Comparison of ENCODE assay signal across 16 mouse cellular contexts in genomic region chr1:77531934-77532575, GRCm38 (mm10). TPM values are rescaled to one million over a fixed set of nuclear protein-coding genes. Genes with fewer than 3 reads are reported as not detected.
DNase-seq lines count a peak whose midpoint lies in the region; ATAC-seq and TF ChIP-seq lines count a peak whose summit lies in the region.
"Had no signal": no experiment of that assay in that cellular context is flagged by ENCODE, and none has a peak within 500 bp of the region (broad histone marks: within the 10 kb centered on the region; RNA-seq: fewer than 3 reads in every experiment).

No protein-coding gene starts in this region.

- H3K4me3 ChIP-seq in lung, adult 2 months (replicated peaks; ENCODE audit: extremely low read depth, low read depth, low read length) = no peak overlapping the region
- no peak overlapping the region for H3K4me3 ChIP-seq in forebrain, embryonic 15.5 days
- H3K4me3 ChIP-seq in midbrain, embryonic 15.5 days = no peak overlapping the region
- no peak overlapping the region for H3K4me3 ChIP-seq in embryonic facial prominence, embryonic 10.5 days
- H3K4me3 ChIP-seq: limb, embryonic 10.5 days had no signal

- ATAC-seq in forebrain, embryonic 15.5 days (replicated peaks) = peak; percentile 90
- peak; percentile 82 for ATAC-seq in midbrain, embryonic 15.5 days (replicated peaks)
- ATAC-seq: CD4-positive, CD25-positive, alpha-beta regulatory T cell, adult 4 months; Patski had no signal

- H3K4me2 ChIP-seq in forebrain, embryonic 15.5 days (replicated peaks) = peak overlapping the region; percentile 16; the same call in 1 of the 2 replicates
- no peak overlapping the region for H3K4me2 ChIP-seq in midbrain, embryonic 15.5 days
- H3K4me2 ChIP-seq: heart, embryonic 11.5 days had no signal

- no peak for TF ChIP-seq CTCF in lung, adult 2 months (IDR thresholded peaks at IDR 0.05; ENCODE audit: insufficient read depth, low read length)

- no peaks in the 10 kb centered on the region for H3K27me3 ChIP-seq in forebrain, embryonic 15.5 days
- H3K27me3 ChIP-seq in midbrain, embryonic 15.5 days (replicated peaks) = no peaks in the 10 kb centered on the region
- no peaks in the 10 kb centered on the region for H3K27me3 ChIP-seq in embryonic facial prominence, embryonic 10.5 days (replicated peaks; ENCODE audit: low read depth, poor library complexity, severe bottlenecking)
- H3K27me3 ChIP-seq: Patski had no signal

- DNase-seq in lung, adult 2 months = peak; percentile 18
- no peak for DNase-seq in lung, postnatal 14 days
- DNase-seq in brain, adult 2 months (ENCODE audit: low read depth, low spot score) = peak; percentile 46
- DNase-seq in adrenal gland, postnatal 4 days (ENCODE audit: low spot score in 2 of 2) = no peak
- DNase-seq in embryonic facial prominence, embryonic 10.5 days (ENCODE audit: low spot score) = no peak
- no peak for DNase-seq in heart, postnatal 25 days (ENCODE audit: low spot score)
- DNase-seq: adrenal gland, adult 8-10 months; embryo, embryonic 11 days; gastrocnemius, postnatal 14 days had no signal

- H3K36me3 ChIP-seq in forebrain, embryonic 15.5 days = no peaks in the 10 kb centered on the region
- H3K36me3 ChIP-seq in midbrain, embryonic 15.5 days (replicated peaks) = no peaks in the 10 kb centered on the region
- H3K36me3 ChIP-seq in embryonic facial prominence, embryonic 10.5 days (replicated peaks) = no peaks in the 10 kb centered on the region
- H3K36me3 ChIP-seq: limb, embryonic 10.5 days had no signal

- 48% methylated on average over 5 of the region's 5 CpGs for WGBS in lung, adult 2 months
- WGBS in forebrain, embryonic 15.5 days = 8% methylated on average over 5 of the region's 5 CpGs
- WGBS in midbrain, embryonic 15.5 days = 36% methylated on average over 5 of the region's 5 CpGs
- 50% methylated on average over 5 of the region's 5 CpGs for WGBS in embryonic facial prominence, embryonic 10.5 days

- H3K4me1 ChIP-seq in lung, adult 2 months (ENCODE audit: control insufficient read depth, insufficient read depth, low read length) = peaks cover 6% of the 10 kb centered on the region
- H3K4me1 ChIP-seq in forebrain, embryonic 15.5 days = peaks cover 19% of the 10 kb centered on the region
- H3K4me1 ChIP-seq in midbrain, embryonic 15.5 days = peaks cover 4% of the 10 kb centered on the region; the same call in 1 of the 2 replicates
- H3K4me1 ChIP-seq in embryonic facial prominence, embryonic 10.5 days = no peaks in the 10 kb centered on the region
- H3K4me1 ChIP-seq: limb, embryonic 10.5 days had no signal

- H3K9ac ChIP-seq in forebrain, embryonic 15.5 days (replicated peaks) = no peak overlapping the region
- H3K9ac ChIP-seq in midbrain, embryonic 15.5 days = no peak overlapping the region

- peak overlapping the region; percentile 61 for H3K27ac ChIP-seq in forebrain, embryonic 15.5 days (replicated peaks)
- peak overlapping the region; percentile 6; the same call in 1 of the 2 replicates for H3K27ac ChIP-seq in midbrain, embryonic 15.5 days
- no peak overlapping the region for H3K27ac ChIP-seq in embryonic facial prominence, embryonic 10.5 days (replicated peaks)
- H3K27ac ChIP-seq: kidney, postnatal 0 days; limb, embryonic 10.5 days had no signal

- no peaks in the 10 kb centered on the region for H3K9me3 ChIP-seq in forebrain, embryonic 15.5 days
- no peaks in the 10 kb centered on the region for H3K9me3 ChIP-seq in midbrain, embryonic 15.5 days
- no peaks in the 10 kb centered on the region for H3K9me3 ChIP-seq in embryonic facial prominence, embryonic 10.5 days
- H3K9me3 ChIP-seq: limb, embryonic 10.5 days had no signal

- TF ChIP-seq POLR2A in lung, adult 2 months (IDR thresholded peaks at IDR 0.05; ENCODE audit: borderline replicate concordance, extremely low read depth, low read depth, low read length) = no peak

- intact Hi-C loops in heart, postnatal 25 days (cut with DNase I) = no loop called here

RNA-seq across cellular contexts. Expression of gene Epha4, which starts 17.2 kb away (rescaled TPM):
- 8.3 and 20.6 TPM in 2 replicates for polyA plus RNA-seq in lung, adult 2 months (2012; rRNA removed)
- 93.3 and 95.7 TPM in 2 replicates for polyA plus RNA-seq in forebrain, embryonic 15.5 days (2015; fragmentation: Nextera tagmentation; extraction: Ambion mirVana)
- 33.0 and 38.5 TPM in 2 replicates for polyA plus RNA-seq in midbrain, embryonic 15.5 days (2015; fragmentation: Nextera tagmentation; extraction: Ambion mirVana)
- 10 to 100 TPM in 1 of 2 experiments, 1 to 10 TPM in 1; 4.5 to 10.1 TPM for total RNA-seq in adrenal gland, postnatal 4 days (2021)
- polyA plus RNA-seq in embryonic facial prominence, embryonic 10.5 days (2016; fragmentation: Nextera tagmentation; extraction: Ambion mirVana) = 26.2 and 29.1 TPM in 2 replicates
- total RNA-seq in heart, postnatal 25 days (2021) = 10 to 100 TPM; 27.4 to 28.7 TPM

Comparison
In these comparisons a context has a peak if more than half of its experiments do, and no peak if none do; other contexts are left out.
1. DNase-seq: peak in lung, adult 2 months (single experiment) and brain, adult 2 months (single experiment); none in lung, postnatal 14 days (single experiment), adrenal gland, postnatal 4 days (0 of 2), embryonic facial prominence, embryonic 10.5 days (single experiment) and heart, postnatal 25 days (single experiment).